Mouse (Mus musculus): ENCODE data around the gene Mfsd13b. TPM values are rescaled to one million over a fixed set of nuclear protein-coding genes. Genes with fewer than 3 reads are reported as not detected.
"Not testable (repeated sequence)": the region's sequence is repeated elsewhere in the genome, so short reads cannot be mapped to it uniquely, and the experiment has no call there.

Gene Mfsd13b
- polyA plus RNA-seq, 1 experiment from 2014 or later = 0.24 TPM

GRCm38 (mm10) chr7:120953591-120953990, 28.7 kb upstream of the Mfsd13b start:
- not testable (repeated sequence) for H3K27me3 ChIP-seq (ENCODE audit: insufficient read depth, low read length); H3K9ac ChIP-seq (replicated peaks; ENCODE audit: low read length); ATAC-seq (ENCODE audit: low FRiP score, low TSS enrichment); H3K4me2 ChIP-seq (replicated peaks; ENCODE audit: low read depth, low read length); H3K27ac ChIP-seq (ENCODE audit: low read length); H3K4me3 ChIP-seq (ENCODE audit: low read length); H3K9me3 ChIP-seq (ENCODE audit: low read length); H3K4me1 ChIP-seq (ENCODE audit: insufficient read depth, low read length)
- WGBS = 82% methylated on average over 7 of the region's 7 CpGs
- peaks cover 23% of the 10 kb centered on the region for H3K36me3 ChIP-seq (ENCODE audit: insufficient read depth, low read length)

GRCm38 (mm10) chr7:120960116-120960515, 22.2 kb upstream of the Mfsd13b start:
- peaks cover 28% of the 10 kb centered on the region for H3K36me3 ChIP-seq (ENCODE audit: insufficient read depth, low read length)
- WGBS = 91% methylated on average over 2 of the region's 2 CpGs
- no peak for ATAC-seq (ENCODE audit: low FRiP score, low TSS enrichment)
- no peaks in the 10 kb centered on the region for H3K9me3 ChIP-seq (ENCODE audit: low read length)
- no peak overlapping the region for H3K9ac ChIP-seq (replicated peaks; ENCODE audit: low read length)
- H3K4me2 ChIP-seq (replicated peaks; ENCODE audit: low read depth, low read length) = no peak overlapping the region
- H3K27me3 ChIP-seq (ENCODE audit: insufficient read depth, low read length) = no peaks in the 10 kb centered on the region
- H3K27ac ChIP-seq (ENCODE audit: low read length) = no peak overlapping the region
- H3K4me3 ChIP-seq (ENCODE audit: low read length) = no peak overlapping the region
- H3K4me1 ChIP-seq (ENCODE audit: insufficient read depth, low read length) = no peaks in the 10 kb centered on the region

DNA sequence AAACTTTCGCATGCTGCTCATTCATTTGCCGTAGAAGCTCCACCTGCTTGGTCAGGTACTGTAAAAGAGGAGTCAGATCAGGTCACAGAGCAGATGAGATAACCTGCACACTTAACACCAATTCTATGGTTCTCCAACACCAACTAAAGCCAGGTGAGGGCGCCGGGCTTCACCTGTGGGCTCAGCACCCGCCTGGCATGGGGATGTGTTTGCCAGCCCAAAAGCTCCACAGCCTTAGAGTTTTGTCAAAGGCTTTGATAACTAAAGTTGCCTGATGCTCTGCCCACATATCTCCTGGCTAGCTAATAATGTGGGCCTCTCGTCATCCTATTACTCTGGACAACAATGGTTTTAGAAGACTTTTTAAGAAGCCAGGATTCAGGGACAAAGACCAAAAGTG, 21.7 kb upstream of the Mfsd13b start:
- Histone ChIP-seq H3K36me3 (ENCODE audit: insufficient read depth, low read length) (peaks cover 28% of the 10 kb centered on the region), H3K4me3 (ENCODE audit: low read length) (no peak overlapping the region), H3K27ac (ENCODE audit: low read length) (no peak overlapping the region), H3K4me2 (replicated peaks; ENCODE audit: low read depth, low read length) (no peak overlapping the region), H3K9me3 (ENCODE audit: low read length) (no peaks in the 10 kb centered on the region), H3K4me1 (ENCODE audit: insufficient read depth, low read length) (no peaks in the 10 kb centered on the region), H3K27me3 (ENCODE audit: insufficient read depth, low read length) (no peaks in the 10 kb centered on the region), H3K9ac (replicated peaks; ENCODE audit: low read length) (no peak overlapping the region)
- no peak for ATAC-seq (ENCODE audit: low FRiP score, low TSS enrichment)
- 91% methylated on average over 6 of the region's 6 CpGs for WGBS

- whole genome bisulfite sequencing = 64% methylated on average over 3 of the region's 3 CpGs
- ATAC-seq (ENCODE audit: low FRiP score, low TSS enrichment) = no peak
Measured at GRCm38 (mm10) chr7:120961893-120962292, 20.4 kb upstream of the Mfsd13b start.

GRCm38 (mm10) chr7:120963126-120963525, 19.2 kb upstream of the Mfsd13b start:
- WGBS = 64% methylated on average over 5 of the region's 5 CpGs

More at GRCm38 (mm10) chr7:120961893-120962292, 20.4 kb upstream of the Mfsd13b start:
- Histone ChIP-seq H3K4me2 (replicated peaks; ENCODE audit: low read depth, low read length) (no peak overlapping the region), H3K4me1 (ENCODE audit: insufficient read depth, low read length) (no peaks in the 10 kb centered on the region), H3K27ac (ENCODE audit: low read length) (no peak overlapping the region), H3K4me3 (ENCODE audit: low read length) (no peak overlapping the region), H3K36me3 (ENCODE audit: insufficient read depth, low read length) (peaks cover 21% of the 10 kb centered on the region), H3K9me3 (ENCODE audit: low read length) (no peaks in the 10 kb centered on the region), H3K9ac (replicated peaks; ENCODE audit: low read length) (no peak overlapping the region), H3K27me3 (ENCODE audit: insufficient read depth, low read length) (no peaks in the 10 kb centered on the region)

DNA sequence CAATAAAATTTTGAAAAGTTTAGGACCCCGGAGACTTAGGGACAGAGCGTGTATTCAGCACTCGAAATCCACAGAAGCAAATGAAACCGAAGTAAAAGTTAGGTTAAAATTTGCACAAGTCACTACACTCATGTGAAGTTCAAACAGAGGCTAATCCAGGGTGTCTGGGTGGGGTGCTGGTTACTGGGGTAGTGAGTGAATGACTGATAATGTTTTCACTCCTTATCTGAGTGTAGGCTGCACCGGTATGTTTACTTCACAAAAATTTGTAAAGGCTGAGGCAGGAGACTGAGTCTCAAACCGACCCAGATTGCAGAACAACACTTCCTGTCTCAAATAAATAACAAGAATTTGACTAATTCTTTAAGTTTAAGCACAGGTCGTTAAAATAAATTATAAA, 13.1 kb upstream of the Mfsd13b start:
- 0 out of 2 replicates have a peak, but pooled peaks cover 4% of the 10 kb centered on the region for H3K4me1 ChIP-seq (ENCODE audit: insufficient read depth, low read length)
- no peaks in the 10 kb centered on the region for H3K36me3 ChIP-seq (ENCODE audit: insufficient read depth, low read length)
- H3K27ac ChIP-seq (ENCODE audit: low read length) = no peak overlapping the region
- no peaks in the 10 kb centered on the region for H3K27me3 ChIP-seq (ENCODE audit: insufficient read depth, low read length)
- no peaks in the 10 kb centered on the region for H3K9me3 ChIP-seq (ENCODE audit: low read length)
- H3K4me3 ChIP-seq (ENCODE audit: low read length) = no peak overlapping the region
- no peak overlapping the region for H3K4me2 ChIP-seq (replicated peaks; ENCODE audit: low read depth, low read length)
- no peak for ATAC-seq (ENCODE audit: low FRiP score, low TSS enrichment)
- no peak overlapping the region for H3K9ac ChIP-seq (replicated peaks; ENCODE audit: low read length)
- 81% methylated on average over 7 of the region's 7 CpGs for WGBS

More at GRCm38 (mm10) chr7:120963126-120963525, 19.2 kb upstream of the Mfsd13b start:
- H3K4me1 ChIP-seq (ENCODE audit: insufficient read depth, low read length) = no peaks in the 10 kb centered on the region
- no peak overlapping the region for H3K4me3 ChIP-seq (ENCODE audit: low read length)
- no peaks in the 10 kb centered on the region for H3K9me3 ChIP-seq (ENCODE audit: low read length)
- H3K9ac ChIP-seq (replicated peaks; ENCODE audit: low read length) = no peak overlapping the region
- peaks cover 10% of the 10 kb centered on the region for H3K36me3 ChIP-seq (ENCODE audit: insufficient read depth, low read length)
- no peak overlapping the region for H3K27ac ChIP-seq (ENCODE audit: low read length)
- no peak overlapping the region for H3K4me2 ChIP-seq (replicated peaks; ENCODE audit: low read depth, low read length)
- no peaks in the 10 kb centered on the region for H3K27me3 ChIP-seq (ENCODE audit: insufficient read depth, low read length)
- peak; percentile 27; the same call in 1 of the 2 replicates for ATAC-seq (ENCODE audit: low FRiP score, low TSS enrichment)

DNA sequence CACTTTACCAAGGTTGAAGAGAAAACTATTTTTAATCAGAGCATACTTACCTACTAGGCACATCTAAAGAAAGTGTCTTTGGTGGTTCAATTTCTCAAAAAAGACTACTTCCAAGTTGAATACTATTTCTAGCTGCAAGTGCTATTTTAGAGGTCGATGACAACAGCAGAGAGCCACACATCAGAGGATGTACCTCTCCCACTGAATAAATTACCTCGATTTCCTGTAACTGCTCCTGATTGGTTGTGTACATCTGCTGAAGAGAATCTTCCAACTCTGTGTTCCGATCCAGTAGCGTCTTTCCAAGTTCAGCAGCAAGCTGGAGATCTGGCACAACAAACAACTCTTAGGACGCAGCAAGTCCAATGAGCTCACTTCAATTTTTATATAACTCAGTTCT, 12.2 kb upstream of the Mfsd13b start:
- no peak for ATAC-seq (ENCODE audit: low FRiP score, low TSS enrichment)
- no peaks in the 10 kb centered on the region for H3K36me3 ChIP-seq (ENCODE audit: insufficient read depth, low read length)
- 72% methylated on average over 5 of the region's 5 CpGs for WGBS
- no peak overlapping the region for H3K4me3 ChIP-seq (ENCODE audit: low read length)
- peaks cover 11% of the 10 kb centered on the region for H3K4me1 ChIP-seq (ENCODE audit: insufficient read depth, low read length)
- no peaks in the 10 kb centered on the region for H3K27me3 ChIP-seq (ENCODE audit: insufficient read depth, low read length)
- H3K9ac ChIP-seq (replicated peaks; ENCODE audit: low read length) = no peak overlapping the region
- H3K4me2 ChIP-seq (replicated peaks; ENCODE audit: low read depth, low read length) = no peak overlapping the region
- H3K27ac ChIP-seq (ENCODE audit: low read length) = no peak overlapping the region
- H3K9me3 ChIP-seq (ENCODE audit: low read length) = no peaks in the 10 kb centered on the region

DNA sequence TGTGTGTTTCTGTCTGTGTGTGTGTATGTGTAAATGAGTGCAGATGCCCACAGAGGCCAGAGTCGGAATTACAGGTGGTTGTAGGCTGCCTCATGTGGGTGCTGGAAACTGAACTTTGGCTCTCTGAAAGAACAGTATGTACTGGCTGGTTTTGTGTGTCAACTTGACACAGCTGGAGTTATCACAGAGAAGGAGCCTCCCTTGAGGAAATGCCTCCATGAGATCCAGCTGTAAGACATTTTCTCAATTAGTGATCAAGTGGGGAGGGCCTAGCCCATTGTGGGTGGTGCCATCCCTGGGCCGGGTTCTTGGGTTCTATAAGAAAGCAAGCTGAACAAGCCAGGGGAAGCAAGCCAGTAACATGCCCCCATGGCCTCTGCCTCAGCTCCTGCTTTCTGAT, 9.8 kb upstream of the Mfsd13b start:
- ATAC-seq (ENCODE audit: low FRiP score, low TSS enrichment); H3K9ac ChIP-seq (replicated peaks; ENCODE audit: low read length); H3K27me3 ChIP-seq (ENCODE audit: insufficient read depth, low read length); H3K27ac ChIP-seq (ENCODE audit: low read length); H3K4me2 ChIP-seq (replicated peaks; ENCODE audit: low read depth, low read length); H3K9me3 ChIP-seq (ENCODE audit: low read length); H3K36me3 ChIP-seq (ENCODE audit: insufficient read depth, low read length); H3K4me3 ChIP-seq (ENCODE audit: low read length): not testable (repeated sequence)
- WGBS = 86% methylated on average over 2 of the region's 2 CpGs
- peaks cover 29% of the 10 kb centered on the region for H3K4me1 ChIP-seq (ENCODE audit: insufficient read depth, low read length)

GRCm38 (mm10) chr7:120974001-120974400, 8.3 kb upstream of the Mfsd13b start:
- WGBS = 68% methylated on average over 3 of the region's 3 CpGs
- no peak; the same call in 1 of the 2 replicates for ATAC-seq (ENCODE audit: low FRiP score, low TSS enrichment)
- peak overlapping the region; percentile 4; the same call in 1 of the 2 replicates for H3K27ac ChIP-seq (ENCODE audit: low read length)
- no peaks in the 10 kb centered on the region for H3K9me3 ChIP-seq (ENCODE audit: low read length)
- H3K4me1 ChIP-seq (ENCODE audit: insufficient read depth, low read length) = peaks cover 35% of the 10 kb centered on the region
- no peak overlapping the region for H3K9ac ChIP-seq (replicated peaks; ENCODE audit: low read length)
- no peak overlapping the region for H3K4me3 ChIP-seq (ENCODE audit: low read length)
- H3K4me2 ChIP-seq (replicated peaks; ENCODE audit: low read depth, low read length) = no peak overlapping the region
- H3K27me3 ChIP-seq (ENCODE audit: insufficient read depth, low read length) = no peaks in the 10 kb centered on the region
- H3K36me3 ChIP-seq (ENCODE audit: insufficient read depth, low read length) = no peaks in the 10 kb centered on the region

GRCm38 (mm10) chr7:120977063-120977462, 5.2 kb upstream of the Mfsd13b start:
- no peaks in the 10 kb centered on the region for H3K9me3 ChIP-seq (ENCODE audit: low read length)
- peaks cover 39% of the 10 kb centered on the region for H3K4me1 ChIP-seq (ENCODE audit: insufficient read depth, low read length)
- H3K9ac ChIP-seq (replicated peaks; ENCODE audit: low read length) = no peak overlapping the region
- no peak for ATAC-seq (ENCODE audit: low FRiP score, low TSS enrichment)
- peak overlapping the region; percentile 62 for H3K27ac ChIP-seq (ENCODE audit: low read length)
- no peaks in the 10 kb centered on the region for H3K36me3 ChIP-seq (ENCODE audit: insufficient read depth, low read length)
- H3K4me2 ChIP-seq (replicated peaks; ENCODE audit: low read depth, low read length) = no peak overlapping the region
- no peak overlapping the region for H3K4me3 ChIP-seq (ENCODE audit: low read length)
- H3K27me3 ChIP-seq (ENCODE audit: insufficient read depth, low read length) = no peaks in the 10 kb centered on the region
- 52% methylated on average over 7 of the region's 7 CpGs for WGBS

All from kidney, embryonic 16.5 days (tissue).